Mouse (Mus musculus) limb, embryonic 14.5 days (tissue): ENCODE results near the gene Serpinb9b. TPM values are rescaled to one million over a fixed set of nuclear protein-coding genes. Genes with fewer than 3 reads are reported as not detected.

Experiments used
- ATAC-seq: fragments of 200-750 bp; cut with Nextera tagmentation; 2 replicates; pipeline ENCODE4 v1.8.0; 2017; ENCODE audit warnings: low read depth, moderate number of reproducible peaks, moderate TSS enrichment; ENCODE audit not compliant: low FRiP score
- DNase-seq: peaks from one replicate; pipeline ENCODE4 v3.0.0-alpha.2; 2015; ENCODE audit warnings: low spot score
- H3K27ac ChIP-seq: fragments of 300-500 bp; sonication (generic); replicated peaks from 2 replicates; pipeline ENCODE4 v1.5.1; 2014; ENCODE audit warnings: low read depth, mild to moderate bottlenecking, low read length, moderate library complexity, mixed read lengths
- H3K27me3 ChIP-seq: fragments of 300-500 bp; sonication (generic); 2 replicates; pipeline ENCODE4 v1.6.1; 2014; ENCODE audit warnings: low read length, mixed read lengths; ENCODE audit not compliant: control insufficient read depth, insufficient read depth
- H3K36me3 ChIP-seq: fragments of 300-500 bp; sonication (generic); 2 replicates; pipeline ENCODE4 v1.6.1; 2014; ENCODE audit warnings: mild to moderate bottlenecking, low read length, moderate library complexity, mixed read lengths; ENCODE audit not compliant: control insufficient read depth, insufficient read depth
- H3K4me1 ChIP-seq: fragments of 300-500 bp; sonication (generic); 2 replicates; pipeline ENCODE4 v1.6.1; 2014; ENCODE audit warnings: antibody characterized with exemption, low read length, mixed read lengths; ENCODE audit not compliant: control insufficient read depth, insufficient read depth
- H3K4me2 ChIP-seq: fragments of 300-500 bp; sonication (generic); replicated peaks from 2 replicates; pipeline ENCODE4 v1.6.1; 2014; ENCODE audit warnings: low read depth, mild to moderate bottlenecking, low read length, moderate library complexity; ENCODE audit not compliant: severe bottlenecking
- H3K4me3 ChIP-seq: fragments of 300-500 bp; sonication (generic); replicated peaks from 2 replicates; pipeline ENCODE4 v1.5.1; 2014; ENCODE audit warnings: low read length
- H3K9ac ChIP-seq: fragments of 300-500 bp; sonication (generic); 2 replicates; pipeline ENCODE4 v1.6.1; 2014; ENCODE audit warnings: mild to moderate bottlenecking, low read depth, low read length, moderate library complexity; ENCODE audit not compliant: severe bottlenecking
- H3K9me3 ChIP-seq: fragments of 300-500 bp; sonication (generic); 2 replicates; pipeline ENCODE4 v1.6.1; 2016; ENCODE audit warnings: low read length; ENCODE audit not compliant: control insufficient read depth
- POLR2A ChIP-seq: fragments of 200-500 bp; IDR thresholded peaks from 2 replicates; pipeline ENCODE4 v1.8.0; 2012; ENCODE audit warnings: inconsistent platforms, mild to moderate bottlenecking, moderate library complexity, borderline replicate concordance; ENCODE audit not compliant: insufficient read depth, insufficient read length; ENCODE audit errors: extremely low read depth
- WGBS: fragments of 180-500 bp; shearing (Covaris S2); extraction: QIAGEN DNeasy Blood & Tissue Kit; methylation state at CpG from one replicate; pipeline ENCODE4 v1.1.7; 2014; 5-methylcytosine and 5-hydroxymethylcytosine counted together
- polyA plus RNA-seq, 2 experiments: library from polyadenylated mRNA; depleted of rRNA in 1 of 2; stranded (reverse) in 1 of 2; unstranded in 1 of 2; fragments of >200 nt; fragmentation: Nextera tagmentation in 1 of 2; extraction: Ambion mirVana in 1 of 2; gene quantifications; 2 replicates each; pipeline versions ENCODE4 v1.2.1 to v1.2.3; 2012 to 2014

Serpinb9b gene
- polyA plus RNA-seq, 2 experiments, result 0.10 TPM; not detected in 1

- ATAC-seq, result no peak
These were observed 58.6 kb downstream of the Serpinb9b start for GRCm38 (mm10) chr13:33085695-33086432.

GRCm38 (mm10) chr13:33089566-33089965, 62.4 kb downstream of the Serpinb9b start:
- 74% methylated on average over 3 of the region's 3 CpGs for WGBS
- no peak for DNase-seq

More at GRCm38 (mm10) chr13:33085695-33086432, 58.6 kb downstream of the Serpinb9b start:
- TF ChIP-seq POLR2A, result no peak
- Histone ChIP-seq H3K4me2 (no peak overlapping the region), H3K36me3 (no peaks in the 10 kb centered on the region), H3K9me3 (no peaks in the 10 kb centered on the region), H3K27ac (no peak overlapping the region), H3K4me1 (no peaks in the 10 kb centered on the region), H3K27me3 (no peaks in the 10 kb centered on the region), H3K4me3 (no peak overlapping the region), H3K9ac (no peak overlapping the region)
- DNase-seq, result no peak

DNA sequence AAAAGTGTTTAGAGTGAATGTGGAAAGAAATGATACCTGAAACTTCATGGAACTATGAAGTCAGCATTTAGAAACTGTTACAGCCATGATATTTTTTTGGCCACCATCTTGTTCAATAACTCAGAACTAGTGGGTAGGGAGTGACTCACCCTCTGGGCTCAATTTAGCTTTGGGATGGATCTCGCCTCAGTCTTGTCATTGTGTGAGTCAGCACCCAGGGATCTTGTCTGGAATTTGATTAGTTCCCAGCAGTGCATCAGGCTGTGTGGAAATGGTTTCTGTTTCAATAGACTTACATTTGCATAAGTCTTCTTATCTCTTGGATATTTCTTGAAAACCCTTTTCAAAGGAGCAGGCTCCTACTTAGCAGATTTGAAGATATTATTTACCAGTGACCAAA, 63.3 kb downstream of the Serpinb9b start:
- no peaks in the 10 kb centered on the region for H3K4me1 ChIP-seq
- H3K4me3 ChIP-seq, result no peak overlapping the region
- no peaks in the 10 kb centered on the region for H3K27me3 ChIP-seq
- ATAC-seq (no peak), DNase-seq (no peak)
- H3K9ac ChIP-seq, result no peak overlapping the region
- 60% methylated on average over 1 of the region's 1 CpGs for WGBS
- no peak overlapping the region for H3K27ac ChIP-seq
- H3K9me3 ChIP-seq, result no peaks in the 10 kb centered on the region
- no peak for TF ChIP-seq POLR2A
- H3K36me3 ChIP-seq, result no peaks in the 10 kb centered on the region
- no peak overlapping the region for H3K4me2 ChIP-seq

More at GRCm38 (mm10) chr13:33089566-33089965, 62.4 kb downstream of the Serpinb9b start:
- ATAC-seq, result no peak
- TF ChIP-seq POLR2A, result no peak
- no peaks in the 10 kb centered on the region for H3K27me3 ChIP-seq
- no peaks in the 10 kb centered on the region for H3K4me1 ChIP-seq
- no peaks in the 10 kb centered on the region for H3K36me3 ChIP-seq
- no peak overlapping the region for H3K4me3 ChIP-seq
- no peak overlapping the region for H3K9ac ChIP-seq
- no peaks in the 10 kb centered on the region for H3K9me3 ChIP-seq
- H3K4me2 ChIP-seq, result no peak overlapping the region
- H3K27ac ChIP-seq, result no peak overlapping the region

- H3K9ac ChIP-seq, result no peak overlapping the region
- H3K9me3 ChIP-seq, result no peaks in the 10 kb centered on the region
- DNase-seq (no peak), ATAC-seq (no peak)
- H3K4me1 ChIP-seq, result no peaks in the 10 kb centered on the region
- H3K4me3 ChIP-seq, result no peak overlapping the region
- H3K27ac ChIP-seq, result no peak overlapping the region
- no peaks in the 10 kb centered on the region for H3K36me3 ChIP-seq
- WGBS, result 100% methylated on average over 1 of the region's 1 CpGs
- H3K4me2 ChIP-seq, result no peak overlapping the region
- H3K27me3 ChIP-seq, result no peaks in the 10 kb centered on the region
- no peak for TF ChIP-seq POLR2A
These were observed 64.1 kb downstream of the Serpinb9b start for GRCm38 (mm10) chr13:33091306-33091705.

Other genes starting within 250 kb of the Serpinb9b start
- 16.6 and 18.6 TPM in 2 replicates for gene Mylk4, start 243.5 kb upstream of the Serpinb9b start, polyA plus RNA-seq (2012; rRNA removed)
- 8.9 and 11.2 TPM in 2 replicates for gene Mylk4, start 243.5 kb upstream of the Serpinb9b start, polyA plus RNA-seq (2014; fragmentation: Nextera tagmentation; extraction: Ambion mirVana)
- gene Wrnip1, start 225.4 kb upstream of the Serpinb9b start, polyA plus RNA-seq (2012; rRNA removed), result 60.9 and 61.9 TPM in 2 replicates
- 25.5 and 26.9 TPM in 2 replicates for gene Wrnip1, start 225.4 kb upstream of the Serpinb9b start, polyA plus RNA-seq (2014; fragmentation: Nextera tagmentation; extraction: Ambion mirVana)
- gene D930007J09Rik, start 224.6 kb upstream of the Serpinb9b start, polyA plus RNA-seq (2012; rRNA removed), result 1.5 and 3.1 TPM in 2 replicates
- not detected in 2 replicates for gene D930007J09Rik, start 224.6 kb upstream of the Serpinb9b start, polyA plus RNA-seq (2014; fragmentation: Nextera tagmentation; extraction: Ambion mirVana)
- 6.9 and 8.7 TPM in 2 replicates for gene Serpinb1a, start 176.2 kb upstream of the Serpinb9b start, polyA plus RNA-seq (2012; rRNA removed)
- gene Serpinb1a, start 176.2 kb upstream of the Serpinb9b start, polyA plus RNA-seq (2014; fragmentation: Nextera tagmentation; extraction: Ambion mirVana), result 19.4 and 23.3 TPM in 2 replicates
- not detected in 2 replicates for gene Serpinb1c, start 129.2 kb upstream of the Serpinb9b start, polyA plus RNA-seq (2012; rRNA removed)
- gene Serpinb1c, start 129.2 kb upstream of the Serpinb9b start, polyA plus RNA-seq (2014; fragmentation: Nextera tagmentation; extraction: Ambion mirVana), result not detected in 2 replicates
- 0.73 and 1.0 TPM in 2 replicates for gene Serpinb6b, start 62.2 kb upstream of the Serpinb9b start, polyA plus RNA-seq (2012; rRNA removed)
- gene Serpinb6b, start 62.2 kb upstream of the Serpinb9b start, polyA plus RNA-seq (2014; fragmentation: Nextera tagmentation; extraction: Ambion mirVana), result 1.5 and 1.6 TPM in 2 replicates
- 2.4 and 2.6 TPM in 2 replicates for gene Serpinb9, start 24.2 kb upstream of the Serpinb9b start, polyA plus RNA-seq (2012; rRNA removed)
- gene Serpinb9, start 24.2 kb upstream of the Serpinb9b start, polyA plus RNA-seq (2014; fragmentation: Nextera tagmentation; extraction: Ambion mirVana), result 4.2 and 4.6 TPM in 2 replicates
- gene Serpinb1b, start 51.2 kb downstream of the Serpinb9b start, polyA plus RNA-seq (2012; rRNA removed), result 0.14 and 0.26 TPM in 2 replicates
- 1.1 and 1.6 TPM in 2 replicates for gene Serpinb1b, start 51.2 kb downstream of the Serpinb9b start, polyA plus RNA-seq (2014; fragmentation: Nextera tagmentation; extraction: Ambion mirVana)
- gene Serpinb9c, start 132.3 kb downstream of the Serpinb9b start, polyA plus RNA-seq (2012; rRNA removed), result 0.05 and 0.14 TPM in 2 replicates
- gene Serpinb9c, start 132.3 kb downstream of the Serpinb9b start, polyA plus RNA-seq (2014; fragmentation: Nextera tagmentation; extraction: Ambion mirVana), result not detected in 2 replicates
- not detected in 2 replicates for gene Serpinb9d, start 165.5 kb downstream of the Serpinb9b start, polyA plus RNA-seq (2012; rRNA removed)
- not detected in 2 replicates for gene Serpinb9d, start 165.5 kb downstream of the Serpinb9b start, polyA plus RNA-seq (2014; fragmentation: Nextera tagmentation; extraction: Ambion mirVana)
- 0.17 and 0.24 TPM in 2 replicates for gene Serpinb9e, start 222.2 kb downstream of the Serpinb9b start, polyA plus RNA-seq (2012; rRNA removed)
- not detected in 2 replicates for gene Serpinb9e, start 222.2 kb downstream of the Serpinb9b start, polyA plus RNA-seq (2014; fragmentation: Nextera tagmentation; extraction: Ambion mirVana)